Mouse (Mus musculus) CH12.LX (cell line): ENCODE data around the gene Cdk5rap3.

ENCODE experiments used
- BHLHE40 ChIP-seq: IDR thresholded peaks from 2 replicates; pipeline ENCODE4 v1.6.1; 2011; ENCODE audit warnings: mild to moderate bottlenecking, low read depth, low read length, improper control_type of control experiment
- GABPA ChIP-seq: IDR thresholded peaks from 2 replicates; pipeline ENCODE4 v1.6.1; 2012; ENCODE audit warnings: low read depth, low read length, improper control_type of control experiment, inconsistent platforms; ENCODE audit not compliant: insufficient replicate concordance
- ZC3H11A ChIP-seq: IDR thresholded peaks from 2 replicates; pipeline ENCODE4 v1.6.1; 2012; ENCODE audit warnings: low read depth, mild to moderate bottlenecking, inconsistent platforms, low read length, improper control_type of control experiment
- ZKSCAN1 ChIP-seq: IDR thresholded peaks from 2 replicates; pipeline ENCODE4 v1.6.1; 2012; ENCODE audit warnings: low read depth, inconsistent platforms, low read length, improper control_type of control experiment, borderline replicate concordance

- TF ChIP-seq BHLHE40 (no peak), ZKSCAN1 (no peak), ZC3H11A (no peak), GABPA (no peak)
Measured at GRCm38 (mm10) chr11:96895886-96896285, 20.4 kb downstream of the Cdk5rap3 start.
